Mouse (Mus musculus) forebrain, postnatal 0 days (tissue): ENCODE data around the gene Gm6020. TPM values are rescaled to one million over a fixed set of nuclear protein-coding genes. Genes with fewer than 3 reads are reported as not detected.
"Not testable (repeated sequence)": the region's sequence is repeated elsewhere in the genome, so short reads cannot be mapped to it uniquely, and the experiment has no call there.

Source experiments
- ATAC-seq: fragments of 200-750 bp; cut with Nextera tagmentation; 2 replicates; pipeline ENCODE4 v1.8.0; 2017; ENCODE audit warnings: mild to moderate bottlenecking, moderate library complexity
- DNase-seq: peaks from one replicate; pipeline ENCODE4 v3.0.0-alpha.2; 2015
- H3K27ac ChIP-seq: fragments of 300-500 bp; sonication (generic); 2 replicates; pipeline ENCODE4 v1.5.1; 2014; ENCODE audit warnings: low read depth, mild to moderate bottlenecking, antibody characterized with exemption, low read length, moderate library complexity, mixed read lengths
- H3K27me3 ChIP-seq: fragments of 300-500 bp; sonication (generic); 2 replicates; pipeline ENCODE4 v1.6.1; 2014; ENCODE audit warnings: mild to moderate bottlenecking, low read length, mixed read lengths; ENCODE audit not compliant: insufficient read depth
- H3K36me3 ChIP-seq: fragments of 300-500 bp; sonication (generic); 2 replicates; pipeline ENCODE4 v1.6.1; 2014; ENCODE audit warnings: mild to moderate bottlenecking, moderate library complexity; ENCODE audit not compliant: insufficient read depth
- H3K4me1 ChIP-seq: fragments of 300-500 bp; sonication (generic); 2 replicates; pipeline ENCODE4 v1.6.1; 2014; ENCODE audit warnings: antibody characterized with exemption; ENCODE audit not compliant: insufficient read depth
- H3K4me2 ChIP-seq: fragments of 300-500 bp; sonication (generic); 2 replicates; pipeline ENCODE4 v1.6.1; 2014; ENCODE audit warnings: low read depth, mild to moderate bottlenecking, moderate library complexity
- H3K4me3 ChIP-seq: fragments of 300-500 bp; sonication (generic); 2 replicates; pipeline ENCODE4 v1.5.1; 2014; ENCODE audit warnings: low read depth, low read length, mixed read lengths
- H3K9ac ChIP-seq: fragments of 300-500 bp; sonication (generic); 2 replicates; pipeline ENCODE4 v1.6.1; 2014; ENCODE audit warnings: mild to moderate bottlenecking
- H3K9me3 ChIP-seq: fragments of 300-500 bp; sonication (generic); 2 replicates; pipeline ENCODE4 v1.6.1; 2016; ENCODE audit warnings: low read length
- CTCF ChIP-seq: sonication (generic); IDR thresholded peaks from 2 replicates; pipeline ENCODE4 v1.5.1; 2016; ENCODE audit warnings: antibody characterized with exemption, control low read depth, low read depth
- WGBS: fragments of 180-500 bp; shearing (Covaris S2); extraction: QIAGEN DNeasy Blood & Tissue Kit; methylation state at CpG from one replicate; pipeline ENCODE4 v1.1.7; 2014; 5-methylcytosine and 5-hydroxymethylcytosine counted together
- polyA plus RNA-seq: library from polyadenylated mRNA; unstranded; fragments of >200 nt; fragmentation: Nextera tagmentation; extraction: Ambion mirVana; gene quantifications from 2 replicates; pipeline ENCODE4 v1.2.1, GENCODE M21; 2015
- total RNA-seq: library from RNA; depleted of rRNA; stranded (reverse); fragments of >200 nt; gene quantifications from 2 replicates; pipeline ENCODE4 v1.2.3, GENCODE M21; 2014

Gm6020 gene
- total and polyA plus RNA-seq, 2 experiments from 2014 or later = not detected

DNA sequence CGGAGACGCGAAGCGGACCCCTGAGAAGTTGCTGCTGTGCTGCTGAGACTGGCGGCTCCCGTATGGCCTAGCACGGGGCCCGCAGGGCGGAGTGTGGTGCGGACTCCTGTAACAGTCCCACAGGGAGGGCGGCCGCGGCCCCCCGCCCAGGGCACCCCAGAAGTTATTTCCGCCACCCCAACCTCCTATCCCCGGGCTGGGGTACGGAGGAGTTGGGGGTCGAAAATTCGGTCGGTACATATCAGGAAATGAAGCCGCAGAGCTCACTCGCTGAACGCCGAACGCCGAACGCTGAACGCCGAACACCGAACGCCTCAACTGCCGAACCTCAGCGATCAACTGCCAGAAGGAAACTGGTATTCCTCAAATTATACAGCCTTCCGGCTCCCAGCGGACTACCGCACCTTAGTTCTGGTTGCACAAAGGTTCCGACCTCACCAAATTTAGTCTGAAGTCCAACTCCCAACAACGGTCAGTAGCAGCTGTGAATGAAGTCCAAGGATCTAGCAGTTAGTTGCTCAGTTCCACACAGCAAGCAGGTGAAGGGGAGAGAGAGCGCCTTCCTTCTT lies 7.8 kb upstream of the Gm6020 start, which contains the start of gene Gm7102:
Gene Gm7102 (minus strand): TSS at position 554 of the 569 bp plus-strand sequence.
- DNase-seq (no peak), ATAC-seq (no peak)
- H3K4me2 ChIP-seq = peak within 1 kb of the TSS; percentile 37
- TF ChIP-seq CTCF = no peak
- H3K27me3 ChIP-seq = no peaks in the 10 kb centered on the region
- 46% methylated on average over 39 of the region's 39 CpGs for WGBS
- H3K4me1 ChIP-seq = no peaks in the 10 kb centered on the region
- no peaks in the 10 kb centered on the region for H3K36me3 ChIP-seq
- H3K4me3 ChIP-seq = peak within 1 kb of the TSS; percentile 24
- H3K9me3 ChIP-seq = no peaks in the 10 kb centered on the region
- H3K9ac ChIP-seq = peak within 1 kb of the TSS; percentile 3; the same call in 1 of the 2 replicates
- no peak within 1 kb of the TSS for H3K27ac ChIP-seq

- Histone ChIP-seq H3K9me3 (no peaks in the 10 kb centered on the region), H3K36me3 (no peaks in the 10 kb centered on the region), H3K27me3 (no peaks in the 10 kb centered on the region), H3K27ac (no peak overlapping the region), H3K4me1 (no peaks in the 10 kb centered on the region), H3K9ac (no peak overlapping the region), H3K4me2 (no peak overlapping the region), H3K4me3 (no peak overlapping the region)
- ATAC-seq (no peak), DNase-seq (peak; percentile 89)
- 13% methylated on average over 13 of the region's 13 CpGs for WGBS
- no peak; the same call in 1 of the 2 replicates for TF ChIP-seq CTCF
Observed at GRCm38 (mm10) chr19:61199316-61199715, 15.6 kb downstream of the Gm6020 start.

DNA sequence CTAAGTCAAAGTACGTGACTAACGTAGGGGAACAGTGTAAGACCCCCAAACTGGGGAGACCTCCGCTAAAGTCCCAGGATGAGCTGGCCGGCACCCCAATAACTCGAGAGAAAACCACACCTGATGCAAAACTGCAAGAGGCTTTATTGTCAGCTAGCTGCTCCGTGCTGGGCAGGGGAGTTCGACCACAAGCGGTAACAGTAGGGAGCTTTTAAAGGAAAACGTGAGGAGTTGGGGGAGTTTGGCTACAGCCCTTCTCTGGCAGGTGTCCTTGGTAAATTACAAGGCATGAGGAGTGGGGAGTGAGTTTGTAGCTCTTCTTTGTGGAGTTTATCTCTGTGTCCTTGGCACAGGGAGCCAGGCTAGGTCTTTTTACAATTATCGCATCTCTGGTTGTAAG lies 16.1 kb downstream of the Gm6020 start:
- DNase-seq (peak; percentile 24), ATAC-seq (no peak)
- H3K27ac ChIP-seq = no peak overlapping the region
- H3K4me1 ChIP-seq = no peaks in the 10 kb centered on the region
- H3K27me3 ChIP-seq = no peaks in the 10 kb centered on the region
- no peak overlapping the region for H3K9ac ChIP-seq
- H3K4me3 ChIP-seq = no peak overlapping the region
- H3K4me2 ChIP-seq = no peak overlapping the region
- H3K36me3 ChIP-seq = no peaks in the 10 kb centered on the region
- WGBS = 14% methylated on average over 10 of the region's 10 CpGs
- no peaks in the 10 kb centered on the region for H3K9me3 ChIP-seq
- no peak for TF ChIP-seq CTCF

- H3K9me3 ChIP-seq, H3K27ac ChIP-seq, ATAC-seq, DNase-seq, H3K4me1 ChIP-seq, H3K36me3 ChIP-seq, H3K4me2 ChIP-seq, H3K9ac ChIP-seq, H3K27me3 ChIP-seq, H3K4me3 ChIP-seq: not testable (repeated sequence)
- WGBS = 89% methylated on average over 6 of the region's 6 CpGs
Observed at GRCm38 (mm10) chr19:61207506-61207905, 23.8 kb downstream of the Gm6020 start.

GRCm38 (mm10) chr19:61223706-61224328 lies 40.1 kb downstream of the Gm6020 start:
- no peak for DNase-seq
- TF ChIP-seq CTCF = peak; percentile 42
- H3K36me3 ChIP-seq = no peaks in the 10 kb centered on the region
- 92% methylated on average over 6 of the region's 6 CpGs for WGBS
- ATAC-seq = no peak
- H3K9ac ChIP-seq = no peak overlapping the region
- no peaks in the 10 kb centered on the region for H3K4me1 ChIP-seq
- no peak overlapping the region for H3K27ac ChIP-seq
- H3K4me2 ChIP-seq = no peak overlapping the region
- H3K9me3 ChIP-seq = no peaks in the 10 kb centered on the region
- H3K27me3 ChIP-seq = 0 out of 2 replicates have a peak, but pooled peaks cover 4% of the 10 kb centered on the region
- H3K4me3 ChIP-seq = no peak overlapping the region

DNA sequence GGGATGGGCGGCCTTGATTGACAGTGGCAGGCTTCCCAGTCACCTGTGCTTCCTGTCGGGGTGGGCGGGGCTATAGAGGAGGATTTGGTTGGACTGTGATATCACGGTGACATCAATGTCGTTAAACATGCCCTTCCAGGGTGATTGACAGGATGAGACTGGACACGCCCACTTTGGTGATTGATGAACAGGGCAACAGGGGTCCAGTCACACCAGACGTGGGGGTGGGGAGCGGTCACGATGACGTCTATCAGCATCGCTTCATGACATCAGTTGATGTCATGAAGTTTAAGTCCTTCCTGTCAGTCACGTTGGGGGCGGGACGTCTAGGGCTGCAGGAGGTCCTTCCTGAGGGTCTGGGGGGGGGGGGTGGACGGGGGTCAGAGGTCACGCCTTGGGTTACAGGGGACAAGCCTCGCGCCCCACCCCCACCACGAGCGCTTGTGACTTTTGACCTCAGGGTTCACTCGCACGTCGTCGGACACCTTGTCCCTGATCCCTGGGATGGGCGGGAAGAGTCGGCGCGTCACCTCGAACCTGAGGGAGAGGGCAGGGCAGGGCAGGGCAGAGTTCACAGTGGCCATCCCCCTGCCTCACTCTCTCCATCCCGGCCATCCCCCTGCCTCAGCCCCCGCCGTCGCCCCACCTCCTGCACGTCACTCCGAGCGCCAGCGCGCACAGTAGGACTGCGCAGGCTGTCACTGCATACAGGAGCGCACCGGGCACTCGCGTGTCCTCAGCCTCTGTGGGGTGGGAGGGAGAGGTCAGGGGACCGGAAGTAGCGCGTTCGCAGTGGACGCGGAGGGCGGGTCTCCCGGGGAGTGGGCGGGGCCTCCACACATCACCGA lies 41.2 kb downstream of the Gm6020 start:
- Histone ChIP-seq H3K27me3 (0 out of 2 replicates have a peak, but pooled peaks cover 4% of the 10 kb centered on the region), H3K4me3 (peak overlapping the region; percentile 59), H3K9ac (peak overlapping the region; percentile 62; the same call in 1 of the 2 replicates), H3K4me2 (peak overlapping the region; percentile 70), H3K36me3 (no peaks in the 10 kb centered on the region), H3K4me1 (no peaks in the 10 kb centered on the region), H3K9me3 (no peaks in the 10 kb centered on the region), H3K27ac (peak overlapping the region; percentile 94)
- DNase-seq (peak; percentile 4), ATAC-seq (peak; percentile 0; the same call in 1 of the 2 replicates)
- 31% methylated on average over 52 of the region's 53 CpGs for WGBS
- no peak for TF ChIP-seq CTCF
